Mouse (Mus musculus) hindbrain, embryonic 12.5 days (tissue): ENCODE results near the gene Ppp1r12b. TPM values are rescaled to one million over a fixed set of nuclear protein-coding genes. Genes with fewer than 3 reads are reported as not detected.

Experiments
- ATAC-seq: fragments of 200-750 bp; cut with Nextera tagmentation; 2 replicates; pipeline ENCODE4 v1.8.0; 2017; ENCODE audit warnings: moderate TSS enrichment; ENCODE audit not compliant: low FRiP score
- H3K27ac ChIP-seq: fragments of 300-500 bp; sonication (generic); 2 replicates; pipeline ENCODE4 v1.5.1; 2016; ENCODE audit warnings: mild to moderate bottlenecking
- H3K27me3 ChIP-seq: fragments of 300-500 bp; sonication (generic); 2 replicates; pipeline ENCODE4 v1.6.1; 2016; ENCODE audit warnings: mild to moderate bottlenecking
- H3K36me3 ChIP-seq: fragments of 300-500 bp; sonication (generic); 2 replicates; pipeline ENCODE4 v1.6.1; 2016; ENCODE audit warnings: mild to moderate bottlenecking
- H3K4me1 ChIP-seq: fragments of 300-500 bp; sonication (generic); 2 replicates; pipeline ENCODE4 v1.6.1; 2016
- H3K4me2 ChIP-seq: fragments of 300-500 bp; sonication (generic); replicated peaks from 2 replicates; pipeline ENCODE4 v1.6.1; 2016; ENCODE audit warnings: mild to moderate bottlenecking
- H3K4me3 ChIP-seq: fragments of 300-500 bp; sonication (generic); 2 replicates; pipeline ENCODE4 v1.5.1; 2016; ENCODE audit warnings: mild to moderate bottlenecking
- H3K9ac ChIP-seq: fragments of 300-500 bp; sonication (generic); 2 replicates; pipeline ENCODE4 v1.6.1; 2016; ENCODE audit warnings: mild to moderate bottlenecking, moderate library complexity
- H3K9me3 ChIP-seq: fragments of 300-500 bp; sonication (generic); replicated peaks from 2 replicates; pipeline ENCODE4 v1.6.1; 2016; ENCODE audit warnings: mild to moderate bottlenecking
- whole genome bisulfite sequencing: fragments of 180-500 bp; shearing (Covaris S2); methylation state at CpG from one replicate; pipeline ENCODE4 v1.1.7; 2016; 5-methylcytosine and 5-hydroxymethylcytosine counted together
- polyA plus RNA-seq: library from polyadenylated mRNA; unstranded; fragments of >200 nt; fragmentation: Nextera tagmentation; extraction: Ambion mirVana; gene quantifications from 2 replicates; pipeline ENCODE4 v1.2.1, GENCODE M21; 2016

Ppp1r12b gene
- polyA plus RNA-seq, 1 experiment from 2014 or later: 13.2 TPM

GRCm38 (mm10) chr1:134783958-134784357, 171.8 kb downstream of the Ppp1r12b start:
- H3K27ac ChIP-seq: no peak overlapping the region
- H3K9me3 ChIP-seq: no peaks in the 10 kb centered on the region
- peaks cover 8% of the 10 kb centered on the region for H3K4me1 ChIP-seq
- no peak overlapping the region for H3K4me3 ChIP-seq
- no peak overlapping the region for H3K9ac ChIP-seq
- H3K4me2 ChIP-seq: no peak overlapping the region
- no peaks in the 10 kb centered on the region for H3K27me3 ChIP-seq
- no peak for ATAC-seq
- H3K36me3 ChIP-seq: no peaks in the 10 kb centered on the region
- WGBS: 78% methylated on average over 4 of the region's 4 CpGs

GRCm38 (mm10) chr1:134782797-134783196, 172.9 kb downstream of the Ppp1r12b start:
- Histone ChIP-seq H3K9ac (no peak overlapping the region), H3K27me3 (no peaks in the 10 kb centered on the region), H3K9me3 (no peaks in the 10 kb centered on the region), H3K4me3 (no peak overlapping the region), H3K4me1 (peaks cover 4% of the 10 kb centered on the region; the same call in 1 of the 2 replicates), H3K27ac (no peak overlapping the region), H3K4me2 (no peak overlapping the region), H3K36me3 (no peaks in the 10 kb centered on the region)
- ATAC-seq: no peak
- 86% methylated on average over 5 of the region's 5 CpGs for WGBS

- Histone ChIP-seq H3K4me3 (no peak overlapping the region), H3K27me3 (no peaks in the 10 kb centered on the region), H3K4me1 (peaks cover 11% of the 10 kb centered on the region), H3K4me2 (no peak overlapping the region), H3K36me3 (0 out of 2 replicates have a peak, but pooled peaks cover 3% of the 10 kb centered on the region), H3K9ac (no peak overlapping the region), H3K9me3 (no peaks in the 10 kb centered on the region), H3K27ac (no peak overlapping the region)
- no peak for ATAC-seq
- WGBS: 70% methylated on average over 13 of the region's 13 CpGs
These were observed 177.7 kb downstream of the Ppp1r12b start for GRCm38 (mm10) chr1:134777936-134778548.

GRCm38 (mm10) chr1:134777201-134777885, 178.4 kb downstream of the Ppp1r12b start:
- no peak overlapping the region for H3K27ac ChIP-seq
- H3K27me3 ChIP-seq: no peaks in the 10 kb centered on the region
- no peak overlapping the region for H3K9ac ChIP-seq
- H3K9me3 ChIP-seq: no peaks in the 10 kb centered on the region
- no peak overlapping the region for H3K4me3 ChIP-seq
- WGBS: 88% methylated on average over 12 of the region's 12 CpGs
- no peak for ATAC-seq
- 0 out of 2 replicates have a peak, but pooled peaks cover 3% of the 10 kb centered on the region for H3K36me3 ChIP-seq
- H3K4me1 ChIP-seq: peaks cover 11% of the 10 kb centered on the region
- no peak overlapping the region for H3K4me2 ChIP-seq

GRCm38 (mm10) chr1:134775631-134776030, 180.1 kb downstream of the Ppp1r12b start:
- 0 out of 2 replicates have a peak, but pooled peaks cover 9% of the 10 kb centered on the region for H3K36me3 ChIP-seq
- H3K9me3 ChIP-seq: no peaks in the 10 kb centered on the region
- no peak for ATAC-seq
- H3K4me1 ChIP-seq: peaks cover 15% of the 10 kb centered on the region
- 46% methylated on average over 3 of the region's 3 CpGs for WGBS
- H3K27me3 ChIP-seq: no peaks in the 10 kb centered on the region
- no peak overlapping the region for H3K9ac ChIP-seq
- H3K27ac ChIP-seq: no peak overlapping the region
- H3K4me3 ChIP-seq: no peak overlapping the region
- no peak overlapping the region for H3K4me2 ChIP-seq

- no peak overlapping the region for H3K4me2 ChIP-seq
- no peak overlapping the region for H3K4me3 ChIP-seq
- WGBS: 58% methylated on average over 6 of the region's 6 CpGs
- ATAC-seq: no peak
- H3K36me3 ChIP-seq: 0 out of 2 replicates have a peak, but pooled peaks cover 9% of the 10 kb centered on the region
- no peaks in the 10 kb centered on the region for H3K27me3 ChIP-seq
- H3K9me3 ChIP-seq: no peaks in the 10 kb centered on the region
- H3K4me1 ChIP-seq: peaks cover 15% of the 10 kb centered on the region
- H3K27ac ChIP-seq: no peak overlapping the region
- no peak overlapping the region for H3K9ac ChIP-seq
These were observed 180.9 kb downstream of the Ppp1r12b start for GRCm38 (mm10) chr1:134774728-134775287.

GRCm38 (mm10) chr1:134774247-134774646, 181.5 kb downstream of the Ppp1r12b start:
- Histone ChIP-seq H3K27ac (no peak overlapping the region), H3K9me3 (no peaks in the 10 kb centered on the region)
- 52% methylated on average over 2 of the region's 2 CpGs for WGBS

GRCm38 (mm10) chr1:134773256-134773655, 182.5 kb downstream of the Ppp1r12b start:
- H3K9ac ChIP-seq: no peak overlapping the region
- H3K4me1 ChIP-seq: peaks cover 15% of the 10 kb centered on the region
- no peak for ATAC-seq
- H3K9me3 ChIP-seq: no peaks in the 10 kb centered on the region
- no peaks in the 10 kb centered on the region for H3K27me3 ChIP-seq
- 0 out of 2 replicates have a peak, but pooled peaks cover 9% of the 10 kb centered on the region for H3K36me3 ChIP-seq
- no peak overlapping the region for H3K27ac ChIP-seq
- no peak overlapping the region for H3K4me3 ChIP-seq
- WGBS: 37% methylated on average over 12 of the region's 12 CpGs
- H3K4me2 ChIP-seq: no peak overlapping the region

More at GRCm38 (mm10) chr1:134774247-134774646, 181.5 kb downstream of the Ppp1r12b start:
- Histone ChIP-seq H3K4me2 (no peak overlapping the region), H3K4me3 (no peak overlapping the region), H3K4me1 (peaks cover 15% of the 10 kb centered on the region), H3K27me3 (no peaks in the 10 kb centered on the region), H3K9ac (no peak overlapping the region), H3K36me3 (0 out of 2 replicates have a peak, but pooled peaks cover 9% of the 10 kb centered on the region)
- no peak for ATAC-seq

GRCm38 (mm10) chr1:134772821-134773220, 182.9 kb downstream of the Ppp1r12b start:
- H3K4me2 ChIP-seq: no peak overlapping the region
- no peak for ATAC-seq
- WGBS: 87% methylated on average over 3 of the region's 3 CpGs
- no peaks in the 10 kb centered on the region for H3K9me3 ChIP-seq
- H3K4me3 ChIP-seq: no peak overlapping the region
- H3K9ac ChIP-seq: no peak overlapping the region
- peaks cover 15% of the 10 kb centered on the region for H3K4me1 ChIP-seq
- H3K36me3 ChIP-seq: 0 out of 2 replicates have a peak, but pooled peaks cover 9% of the 10 kb centered on the region
- H3K27me3 ChIP-seq: no peaks in the 10 kb centered on the region
- no peak overlapping the region for H3K27ac ChIP-seq

GRCm38 (mm10) chr1:134771999-134772398, 183.7 kb downstream of the Ppp1r12b start:
- H3K27ac ChIP-seq: no peak overlapping the region
- peaks cover 15% of the 10 kb centered on the region for H3K4me1 ChIP-seq

GRCm38 (mm10) chr1:134771353-134771752, 184.4 kb downstream of the Ppp1r12b start:
- WGBS: 81% methylated on average over 6 of the region's 6 CpGs
- Histone ChIP-seq H3K27me3 (no peaks in the 10 kb centered on the region), H3K27ac (no peak overlapping the region), H3K36me3 (0 out of 2 replicates have a peak, but pooled peaks cover 9% of the 10 kb centered on the region), H3K4me1 (peaks cover 15% of the 10 kb centered on the region), H3K4me2 (no peak overlapping the region), H3K4me3 (no peak overlapping the region), H3K9me3 (no peaks in the 10 kb centered on the region), H3K9ac (no peak overlapping the region)
- no peak for ATAC-seq

More at GRCm38 (mm10) chr1:134771999-134772398, 183.7 kb downstream of the Ppp1r12b start:
- no peak overlapping the region for H3K4me2 ChIP-seq
- WGBS: 88% methylated on average over 7 of the region's 7 CpGs
- no peak overlapping the region for H3K4me3 ChIP-seq
- no peak overlapping the region for H3K9ac ChIP-seq
- ATAC-seq: no peak
- 0 out of 2 replicates have a peak, but pooled peaks cover 9% of the 10 kb centered on the region for H3K36me3 ChIP-seq
- H3K27me3 ChIP-seq: no peaks in the 10 kb centered on the region
- no peaks in the 10 kb centered on the region for H3K9me3 ChIP-seq

GRCm38 (mm10) chr1:134770312-134770711, 185.4 kb downstream of the Ppp1r12b start:
- 97% methylated on average over 5 of the region's 5 CpGs for WGBS
- H3K27ac ChIP-seq: no peak overlapping the region
- no peak overlapping the region for H3K4me3 ChIP-seq
- no peak overlapping the region for H3K9ac ChIP-seq
- no peaks in the 10 kb centered on the region for H3K27me3 ChIP-seq
- peaks cover 15% of the 10 kb centered on the region for H3K4me1 ChIP-seq
- no peaks in the 10 kb centered on the region for H3K9me3 ChIP-seq
- no peak for ATAC-seq
- no peak overlapping the region for H3K4me2 ChIP-seq
- H3K36me3 ChIP-seq: 0 out of 2 replicates have a peak, but pooled peaks cover 9% of the 10 kb centered on the region
